Mouse (Mus musculus): ENCODE results near the gene Ddit4. TPM values are rescaled to one million over a fixed set of nuclear protein-coding genes. Genes with fewer than 3 reads are reported as not detected.

Gene Ddit4
- polyA plus RNA-seq, 1 experiment from 2014 or later, result 25.7 TPM

DNA sequence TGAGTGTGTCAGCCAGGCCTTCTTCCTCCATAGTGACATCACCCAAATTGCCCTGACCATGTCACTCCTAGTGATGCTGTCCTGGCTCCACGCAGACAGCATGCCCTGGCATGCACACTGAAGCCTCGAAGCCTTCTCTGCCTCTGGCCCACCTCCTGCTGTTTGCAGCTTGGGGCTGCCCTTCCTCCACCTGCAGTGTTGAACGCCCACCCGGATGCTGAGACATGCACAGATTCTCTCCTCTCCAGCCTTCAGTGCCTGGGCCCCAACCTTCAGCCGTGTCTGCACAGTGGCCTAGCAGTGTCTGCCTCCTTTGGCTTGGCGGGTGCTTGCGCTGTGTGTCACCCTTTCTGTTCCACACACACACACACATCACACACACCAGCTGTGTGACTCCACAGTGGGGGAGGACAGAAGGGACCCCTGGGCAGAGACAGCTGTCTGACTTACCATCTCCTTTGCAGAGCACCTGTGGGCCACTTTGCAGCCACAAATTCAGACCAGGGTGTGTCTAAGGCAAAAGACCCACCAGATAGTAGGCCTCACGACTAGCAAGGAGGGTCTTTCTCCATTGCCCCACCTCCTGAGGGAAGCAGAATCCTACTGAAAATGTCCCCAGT lies 49.5 kb downstream of the Ddit4 start:
- 0 out of 2 replicates have a peak overlapping the region, but pooled peaks have one; percentile 6 for H3K9ac ChIP-seq
- no peaks in the 10 kb centered on the region for H3K27me3 ChIP-seq (replicated peaks)
- no peak for ATAC-seq (ENCODE audit: insufficient number of reproducible peaks, low FRiP score)
- peaks cover 66% of the 10 kb centered on the region for H3K4me1 ChIP-seq (replicated peaks)
- no peak overlapping the region for H3K4me3 ChIP-seq
- H3K4me2 ChIP-seq, result no peak overlapping the region
- 78% methylated on average over 8 of the region's 8 CpGs for WGBS
- no peaks in the 10 kb centered on the region for H3K9me3 ChIP-seq (replicated peaks)
- peaks cover 15% of the 10 kb centered on the region for H3K36me3 ChIP-seq
- H3K27ac ChIP-seq (ENCODE audit: poor library complexity, severe bottlenecking), result no peak overlapping the region; the same call in 1 of the 2 replicates

DNA sequence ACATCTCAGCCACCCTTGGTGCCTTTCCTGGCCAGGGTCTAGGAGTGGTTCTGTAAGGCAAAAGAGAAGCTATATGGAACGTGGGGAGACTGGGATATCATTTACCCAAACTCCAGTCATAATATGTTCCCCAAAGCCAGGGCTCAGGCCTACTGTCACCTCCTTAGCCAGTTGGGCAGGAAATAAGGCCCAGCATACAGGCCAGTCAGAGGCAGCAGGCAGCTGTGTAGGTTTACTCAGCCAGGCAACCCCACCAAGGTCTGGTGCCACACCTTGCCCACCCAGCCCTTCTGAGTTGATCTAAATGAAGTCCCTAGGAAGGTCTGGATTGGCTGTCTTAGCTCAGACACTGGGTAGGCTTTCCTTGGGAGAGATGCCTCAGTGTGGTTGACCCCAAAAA lies 50.2 kb downstream of the Ddit4 start:
- no peak overlapping the region for H3K4me2 ChIP-seq
- H3K4me1 ChIP-seq (replicated peaks), result peaks cover 67% of the 10 kb centered on the region
- H3K36me3 ChIP-seq, result peaks cover 21% of the 10 kb centered on the region
- H3K27ac ChIP-seq (ENCODE audit: poor library complexity, severe bottlenecking), result peak overlapping the region; percentile 93
- 92% methylated on average over 1 of the region's 1 CpGs for WGBS
- H3K4me3 ChIP-seq, result no peak overlapping the region
- no peaks in the 10 kb centered on the region for H3K27me3 ChIP-seq (replicated peaks)
- ATAC-seq (ENCODE audit: insufficient number of reproducible peaks, low FRiP score), result no peak
- no peaks in the 10 kb centered on the region for H3K9me3 ChIP-seq (replicated peaks)
- 0 out of 2 replicates have a peak overlapping the region, but pooled peaks have one; percentile 6 for H3K9ac ChIP-seq

DNA sequence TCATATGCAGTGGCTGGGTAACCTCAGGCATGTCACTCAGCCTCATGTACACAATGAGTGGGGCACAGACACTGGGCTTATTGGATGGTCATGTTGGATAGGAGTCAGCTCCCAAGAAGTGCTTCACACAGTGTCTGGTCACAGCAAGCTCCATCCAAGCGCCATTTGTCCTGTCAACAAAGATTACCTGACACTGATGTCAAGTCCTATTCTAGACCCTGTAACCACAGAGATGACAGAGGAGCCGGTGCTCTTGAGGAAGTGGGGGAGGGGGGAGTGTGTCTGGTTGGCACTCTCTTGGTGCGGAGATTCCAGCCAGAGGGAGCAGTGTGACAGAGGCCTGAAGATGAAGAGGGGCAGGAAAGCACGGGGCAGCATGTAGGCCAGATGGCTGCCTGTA lies 50.7 kb downstream of the Ddit4 start:
- WGBS, result 16% methylated on average over 4 of the region's 4 CpGs
- no peak overlapping the region for H3K4me2 ChIP-seq
- no peaks in the 10 kb centered on the region for H3K27me3 ChIP-seq (replicated peaks)
- peak overlapping the region; percentile 93 for H3K27ac ChIP-seq (ENCODE audit: poor library complexity, severe bottlenecking)
- H3K36me3 ChIP-seq, result peaks cover 27% of the 10 kb centered on the region
- H3K9ac ChIP-seq, result no peak overlapping the region
- ATAC-seq (ENCODE audit: insufficient number of reproducible peaks, low FRiP score), result no peak
- H3K9me3 ChIP-seq (replicated peaks), result no peaks in the 10 kb centered on the region
- H3K4me3 ChIP-seq, result no peak overlapping the region
- peaks cover 67% of the 10 kb centered on the region for H3K4me1 ChIP-seq (replicated peaks)

DNA sequence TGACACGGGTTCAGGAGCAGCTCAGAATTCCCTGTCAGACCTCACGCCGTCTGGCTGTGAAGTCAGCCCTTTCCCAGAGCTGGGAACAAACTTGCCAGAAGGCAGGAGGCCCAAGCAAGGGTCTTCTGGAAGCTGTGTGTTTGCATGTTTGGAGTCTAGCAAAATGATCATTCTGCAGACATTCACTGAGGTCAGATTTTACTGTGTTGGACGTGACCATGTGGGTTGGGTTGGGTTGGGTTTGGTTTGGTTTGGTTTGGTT lies 51.5 kb downstream of the Ddit4 start:
- Histone ChIP-seq H3K4me2 (peak overlapping the region; percentile 54), H3K9ac (peak overlapping the region; percentile 67), H3K4me3 (no peak overlapping the region), H3K27me3 (replicated peaks) (no peaks in the 10 kb centered on the region), H3K36me3 (peaks cover 35% of the 10 kb centered on the region), H3K9me3 (replicated peaks) (no peaks in the 10 kb centered on the region), H3K4me1 (replicated peaks) (peaks cover 69% of the 10 kb centered on the region), H3K27ac (ENCODE audit: poor library complexity, severe bottlenecking) (peak overlapping the region; percentile 93)
- ATAC-seq (ENCODE audit: insufficient number of reproducible peaks, low FRiP score), result no peak
- WGBS, result 35% methylated on average over 4 of the region's 4 CpGs

Other genes starting within 250 kb of the Ddit4 start
- gene Micu1, start 249.4 kb downstream of the Ddit4 start, polyA plus RNA-seq (2016; fragmentation: Nextera tagmentation; extraction: Ambion mirVana), result 44.6 and 46.2 TPM in 2 replicates
- 31.4 and 32.8 TPM in 2 replicates for gene Dnajb12, start 72.3 kb downstream of the Ddit4 start, polyA plus RNA-seq (2016; fragmentation: Nextera tagmentation; extraction: Ambion mirVana)
- gene Ascc1, start 51.0 kb upstream of the Ddit4 start, polyA plus RNA-seq (2016; fragmentation: Nextera tagmentation; extraction: Ambion mirVana), result 33.2 and 33.8 TPM in 2 replicates
- 79.4 and 84.7 TPM in 2 replicates for gene Anapc16, start 51.3 kb upstream of the Ddit4 start, polyA plus RNA-seq (2016; fragmentation: Nextera tagmentation; extraction: Ambion mirVana)
- 2.2 and 2.3 TPM in 2 replicates for gene Spock2, start 154.4 kb upstream of the Ddit4 start, polyA plus RNA-seq (2016; fragmentation: Nextera tagmentation; extraction: Ambion mirVana)

All from heart, embryonic 12.5 days (tissue).